Mouse (Mus musculus): ENCODE data around the gene Ppm1m.
A peak's percentile ranks its signal among the peaks of the same experiment; 100 is the strongest.

The Ppm1m gene

DNA sequence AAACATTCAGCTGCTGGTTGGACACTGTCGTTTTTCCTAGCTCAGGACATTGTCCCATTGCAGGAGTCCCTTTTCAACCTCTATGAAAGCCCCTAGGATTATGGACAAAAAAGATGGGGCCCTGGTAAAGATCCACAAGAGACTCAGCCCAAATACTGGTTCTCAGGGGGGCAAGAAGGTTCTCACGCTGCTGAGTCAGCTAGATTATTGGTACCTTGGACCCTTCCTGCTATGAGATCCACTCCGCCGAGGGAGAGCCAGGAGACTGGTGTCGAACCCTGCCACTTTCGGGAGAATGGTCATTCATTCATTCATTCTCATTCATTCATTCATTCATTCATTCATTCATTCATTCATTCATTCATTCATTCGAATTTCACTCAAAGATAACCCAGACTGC, 17.4 kb upstream of the Ppm1m start:
- DNase-seq: no peak

DNA sequence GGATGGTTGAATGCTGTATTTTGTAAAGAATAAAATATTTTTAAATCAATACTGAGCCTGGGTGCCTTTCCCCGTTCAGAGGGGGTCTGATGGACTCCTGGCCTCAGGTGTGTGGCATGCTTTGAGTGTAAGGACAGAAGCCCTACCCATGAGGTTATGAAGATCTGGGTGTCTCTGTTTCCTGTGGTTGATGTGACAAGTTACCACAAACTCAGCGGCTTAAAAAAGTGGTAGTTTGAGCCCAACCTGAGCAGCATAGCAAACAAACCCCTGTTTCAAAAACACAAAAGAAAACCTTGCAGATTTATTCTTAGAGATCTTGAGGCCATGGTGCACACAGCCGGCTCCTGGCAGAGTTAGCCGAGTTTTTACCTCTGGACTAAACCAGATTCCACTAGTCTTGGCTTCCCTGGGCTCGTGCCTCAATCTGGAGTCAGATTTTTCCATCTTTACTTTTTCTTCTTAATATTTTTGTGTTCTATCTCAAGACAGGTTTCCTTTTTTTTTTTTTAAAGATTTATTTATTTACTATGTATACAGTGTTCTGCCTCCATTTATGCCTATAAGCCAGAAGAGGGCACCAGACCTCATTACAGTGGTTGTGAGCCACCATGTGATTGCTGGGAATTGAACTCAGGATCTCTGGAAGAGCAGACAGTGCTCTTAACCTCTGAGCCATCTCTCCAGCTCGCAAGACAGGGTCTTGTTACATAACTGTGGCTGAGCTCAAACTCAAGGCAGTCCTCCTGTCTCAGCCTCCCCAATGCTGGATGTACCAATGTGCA, 16.0 kb upstream of the Ppm1m start:
- no peak for DNase-seq

DNA sequence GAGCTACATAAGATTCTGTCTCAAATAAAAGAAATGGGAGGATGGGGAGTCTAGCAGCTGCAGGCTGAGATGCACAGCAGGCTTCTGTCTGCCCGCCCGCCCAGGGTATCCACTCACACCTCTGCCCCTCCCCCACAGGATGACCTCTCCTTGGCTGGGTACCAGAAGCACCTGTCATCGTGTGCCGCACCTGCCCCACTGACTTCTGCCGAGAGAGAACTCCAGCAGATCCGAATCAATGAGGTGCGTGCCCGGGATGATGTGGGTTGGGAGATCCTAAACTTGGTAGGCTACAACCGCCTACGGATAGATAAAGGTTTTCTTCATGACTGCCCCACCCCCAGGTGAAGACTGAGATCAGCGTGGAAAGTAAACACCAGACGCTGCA, 13.0 kb upstream of the Ppm1m start:
- peak; percentile 45 for DNase-seq

GRCm38 (mm10) chr9:106211680-106212593, 12.4 kb upstream of the Ppm1m start:
- DNase-seq: peak; percentile 82

DNA sequence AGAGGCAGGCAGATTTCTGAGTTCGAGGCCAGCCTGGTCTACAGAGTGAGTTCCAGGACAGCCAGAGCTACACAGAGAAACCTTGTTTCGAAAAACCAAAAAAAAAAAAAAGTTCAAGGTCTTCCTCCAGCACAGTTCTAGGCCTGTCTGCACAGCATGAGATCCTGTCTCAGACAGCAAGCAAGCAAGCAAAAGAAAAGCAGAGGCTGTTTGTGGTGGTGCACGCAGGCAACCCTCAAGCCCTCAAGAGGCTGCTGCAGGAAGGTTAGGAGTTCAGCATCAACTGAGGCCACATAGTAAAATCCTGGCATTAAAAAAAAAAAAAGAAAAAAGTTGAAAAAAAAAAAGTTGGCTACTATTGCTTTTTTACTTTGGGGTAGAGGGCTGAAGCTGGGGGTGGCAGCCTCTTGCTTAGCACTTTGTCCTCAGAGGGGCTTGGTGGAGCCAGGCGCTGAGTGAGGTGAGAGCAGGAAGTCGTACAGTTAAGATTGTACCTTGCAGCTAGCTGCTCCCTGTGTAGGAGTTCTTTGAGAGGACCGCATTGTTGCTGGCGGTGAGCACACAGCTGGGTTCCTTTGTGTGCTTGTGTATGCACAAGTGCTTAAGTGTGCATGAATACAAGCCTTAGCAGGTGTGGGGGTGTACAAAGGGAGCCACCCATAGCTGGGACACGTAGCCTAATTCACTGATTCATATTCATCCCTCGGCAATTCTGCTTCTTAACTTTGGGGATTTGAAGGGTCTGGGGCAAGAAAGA, 11.5 kb upstream of the Ppm1m start:
- no peak for DNase-seq

- no peak for DNase-seq
These were observed 10.4 kb upstream of the Ppm1m start for GRCm38 (mm10) chr9:106209954-106210353.

- no peak for DNase-seq
These were observed 8.6 kb upstream of the Ppm1m start for GRCm38 (mm10) chr9:106208181-106208580.

GRCm38 (mm10) chr9:106206515-106206914, 7.0 kb upstream of the Ppm1m start:
- DNase-seq: no peak

DNA sequence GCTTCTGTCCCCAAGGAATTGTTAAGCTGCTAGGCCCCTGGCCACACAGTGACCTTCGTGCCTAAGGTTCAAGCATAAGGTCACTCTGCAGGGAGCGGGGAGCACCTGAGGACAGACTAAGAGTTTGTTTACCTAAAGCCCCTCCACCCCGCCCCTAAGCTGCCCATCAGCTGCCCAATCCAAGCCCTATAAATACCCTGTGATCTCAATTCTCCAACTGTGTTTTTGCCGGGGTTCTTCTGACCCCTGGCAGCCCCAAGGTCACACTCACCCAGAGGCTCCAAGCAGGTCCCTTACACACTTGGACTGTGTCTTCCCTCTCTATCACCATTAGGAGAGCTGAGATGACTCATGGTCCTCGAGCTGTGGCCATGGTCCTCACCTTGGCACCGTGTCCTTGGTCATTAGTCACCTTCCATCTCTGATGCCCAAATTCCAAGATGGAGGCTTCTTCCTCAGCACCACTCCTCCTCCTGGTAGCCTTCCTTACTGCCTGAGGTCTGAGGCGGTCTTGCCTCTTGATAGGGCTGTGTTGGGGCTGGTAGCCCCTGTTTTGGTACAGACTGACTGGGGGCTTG, 6.3 kb upstream of the Ppm1m start:
- DNase-seq: peak; percentile 42

DNA sequence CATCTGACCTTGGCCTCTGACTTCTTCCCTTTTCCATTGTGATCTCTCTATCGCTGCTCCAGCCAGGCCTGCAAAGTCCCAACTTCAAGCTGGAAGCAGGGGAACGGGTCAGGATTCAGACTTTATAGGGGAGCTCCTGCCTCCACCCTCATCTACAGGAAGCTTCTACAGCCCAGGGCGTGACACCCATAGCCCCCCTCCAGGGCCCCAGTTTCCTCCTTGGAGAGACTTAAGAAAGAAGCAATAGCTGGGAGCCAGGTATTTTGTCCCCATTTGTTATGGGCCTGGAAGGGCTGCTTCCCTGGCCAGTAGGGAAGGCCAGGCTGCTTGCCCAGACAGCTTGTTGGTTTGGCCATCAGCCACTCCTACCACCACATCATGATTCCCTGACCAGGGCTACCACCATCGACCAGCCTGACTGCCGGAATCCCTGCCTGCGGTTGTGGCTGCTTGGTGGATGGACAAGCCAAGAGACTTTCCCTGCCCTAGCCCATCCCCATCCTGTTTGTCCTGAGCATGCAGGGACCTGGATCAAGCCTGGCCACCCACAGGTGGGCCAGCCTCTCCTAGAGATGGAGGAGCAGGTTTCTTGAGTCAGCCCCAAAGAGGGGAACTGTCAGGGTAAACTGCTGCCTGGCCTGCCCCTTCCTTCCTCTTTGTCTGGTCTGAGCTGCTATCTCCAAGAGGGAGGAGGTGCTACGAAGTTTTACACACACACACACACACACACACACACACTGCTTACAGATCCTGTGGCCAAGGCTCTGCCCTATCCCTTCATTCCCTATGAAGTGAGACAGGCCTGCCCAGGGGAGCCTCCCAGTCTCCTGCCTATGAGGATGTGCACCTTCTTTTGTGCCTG, 4.7 kb upstream of the Ppm1m start:
- DNase-seq: peak; percentile 84

GRCm38 (mm10) chr9:106202819-106203636, 3.5 kb upstream of the Ppm1m start, which contains the start of gene Twf2:
Twf2 (plus strand) TSS chr9:106203108.
- peak; percentile 93 for DNase-seq

GRCm38 (mm10) chr9:106201895-106202294, 2.3 kb upstream of the Ppm1m start:
- no peak for DNase-seq

- DNase-seq: peak; percentile 59
These were observed 536 bp downstream of the Ppm1m start for GRCm38 (mm10) chr9:106198962-106199458.

DNA sequence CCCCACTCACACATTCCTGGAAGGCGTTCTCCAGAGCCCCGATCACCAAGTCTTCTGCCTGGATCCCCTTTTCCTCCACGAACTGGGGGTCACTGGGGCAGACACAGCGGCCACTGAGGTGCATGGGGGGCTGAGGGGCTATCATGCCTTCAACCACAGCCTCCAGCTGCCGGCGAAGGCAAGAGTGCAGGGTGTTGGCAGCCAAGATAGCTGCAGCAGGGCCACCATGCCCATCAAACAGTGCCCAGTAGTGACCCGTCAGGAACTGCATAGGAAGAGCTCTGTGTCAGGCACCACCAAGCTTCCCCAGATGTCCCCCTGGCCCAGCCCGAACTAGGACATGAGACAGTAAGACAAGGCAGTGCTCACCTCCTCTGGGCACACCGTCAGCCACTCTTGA, 1.8 kb downstream of the Ppm1m start:
- DNase-seq: no peak

- no peak for DNase-seq
These were observed 2.3 kb downstream of the Ppm1m start for GRCm38 (mm10) chr9:106197081-106197713.

DNA sequence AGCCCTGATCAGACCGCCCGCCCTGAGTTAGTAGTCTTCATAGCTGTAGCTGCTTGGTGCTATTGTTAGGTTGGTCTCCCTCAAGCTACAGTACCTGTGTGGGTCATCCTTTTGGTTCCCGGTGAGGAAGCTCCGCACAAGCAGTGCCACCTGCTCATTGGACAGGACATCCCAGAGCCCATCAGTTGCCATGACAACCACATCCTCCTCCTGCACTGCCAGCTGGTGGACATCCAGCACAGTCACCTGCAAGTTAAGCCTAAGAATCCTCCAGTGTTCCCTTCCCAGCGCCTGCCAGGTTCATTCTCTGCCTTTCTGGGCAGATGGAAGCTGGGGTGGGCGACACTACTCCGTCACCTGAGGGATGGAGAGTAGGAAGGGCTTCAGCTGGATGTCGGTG, 3.9 kb downstream of the Ppm1m start:
- DNase-seq: peak; percentile 90

DNA sequence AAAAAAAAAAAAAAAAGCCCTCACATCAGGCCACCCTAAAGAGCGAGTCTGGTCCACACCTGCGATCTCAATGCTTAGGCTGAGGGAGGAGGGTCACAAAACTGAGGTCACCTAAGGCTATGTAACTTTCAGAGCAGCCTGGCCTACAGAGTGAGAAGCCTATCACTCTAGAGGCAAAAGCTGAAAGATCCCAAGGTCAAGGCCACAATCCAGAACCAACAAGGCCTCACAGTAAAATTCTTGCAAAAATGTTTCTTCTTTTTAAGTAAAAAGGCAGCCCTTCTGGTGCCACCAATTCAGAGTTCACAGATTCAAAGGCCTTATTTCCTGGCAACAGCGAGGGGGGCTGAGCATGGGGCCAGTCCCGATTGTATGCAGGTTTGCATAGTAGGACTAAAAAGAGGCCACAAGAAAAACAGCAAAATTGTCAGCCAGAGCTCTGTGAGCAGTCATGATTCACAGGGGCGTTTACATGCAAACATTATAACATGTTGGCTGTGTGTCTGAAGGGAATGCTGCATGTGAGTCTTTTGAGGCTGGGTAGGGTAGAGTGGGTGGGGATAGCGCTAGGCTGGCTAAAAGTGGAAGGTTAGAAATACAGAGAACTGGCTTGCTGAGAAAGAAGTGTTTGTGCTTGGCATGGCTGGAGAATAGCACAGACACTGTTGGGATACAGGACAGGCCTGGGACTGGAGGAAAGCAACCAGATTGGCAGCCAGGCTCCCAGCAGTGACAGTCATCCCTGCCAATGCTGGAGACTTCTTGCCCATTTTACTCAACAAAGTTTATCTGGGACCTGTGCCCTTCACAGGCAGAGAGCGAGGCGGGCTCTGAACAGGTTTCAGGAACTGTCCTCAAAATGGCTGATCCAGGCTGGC, 5.4 kb downstream of the Ppm1m start:
- peak; percentile 75 for DNase-seq

DNA sequence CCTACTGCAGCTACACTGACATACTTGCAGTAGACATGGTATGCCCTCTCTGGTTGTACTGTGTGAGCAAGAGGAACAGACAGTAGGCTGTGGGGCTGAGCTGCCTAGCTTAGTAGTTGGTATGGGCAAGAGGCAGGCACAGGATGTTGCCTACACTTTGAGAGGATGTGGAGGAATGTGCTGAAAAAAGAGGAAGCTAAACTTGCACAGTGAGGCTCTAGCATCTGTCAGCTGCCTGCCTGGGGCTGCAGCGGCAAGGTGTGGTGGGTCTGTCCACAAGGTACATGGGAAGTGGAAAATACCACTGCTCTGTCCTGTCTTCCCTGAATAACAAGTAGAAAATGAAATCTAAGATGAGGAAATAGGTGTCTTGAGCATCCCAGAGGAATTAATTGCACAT, 6.5 kb downstream of the Ppm1m start:
- no peak for DNase-seq

GRCm38 (mm10) chr9:106192024-106192423, 7.5 kb downstream of the Ppm1m start:
- no peak for DNase-seq

Data from cerebellum, adult 11-12 months (tissue).